Mouse (Mus musculus): ENCODE measurements around the gene Fahd2a. TPM values are rescaled to one million over a fixed set of nuclear protein-coding genes. Genes with fewer than 3 reads are reported as not detected.

The Fahd2a gene
- polyA plus RNA-seq, 1 experiment from 2014 or later = 25.8 TPM

GRCm38 (mm10) chr2:127471281-127471680 lies 26.9 kb upstream of the Fahd2a start:
- WGBS = 90% methylated on average over 8 of the region's 8 CpGs
- Histone ChIP-seq H3K4me3 (ENCODE audit: low read depth, low read length) (no peak overlapping the region), H3K27me3 (ENCODE audit: control insufficient read depth, insufficient read depth, low read length) (no peaks in the 10 kb centered on the region), H3K9ac (ENCODE audit: low read length) (no peak overlapping the region), H3K36me3 (ENCODE audit: control insufficient read depth, insufficient read depth, low read length) (no peaks in the 10 kb centered on the region), H3K4me1 (replicated peaks; ENCODE audit: control insufficient read depth, insufficient read depth, low read length) (no peaks in the 10 kb centered on the region), H3K27ac (ENCODE audit: low read depth, low read length) (no peak overlapping the region), H3K4me2 (ENCODE audit: low read depth, low read length, severe bottlenecking) (no peak overlapping the region), H3K9me3 (ENCODE audit: control insufficient read depth, low read length) (no peaks in the 10 kb centered on the region)
- ATAC-seq (replicated peaks; ENCODE audit: low FRiP score) (no peak), DNase-seq (ENCODE audit: low spot score) (no peak)

GRCm38 (mm10) chr2:127470661-127471060 lies 26.3 kb upstream of the Fahd2a start:
- no peak overlapping the region for H3K9ac ChIP-seq (ENCODE audit: low read length)
- no peaks in the 10 kb centered on the region for H3K4me1 ChIP-seq (replicated peaks; ENCODE audit: control insufficient read depth, insufficient read depth, low read length)
- H3K27me3 ChIP-seq (ENCODE audit: control insufficient read depth, insufficient read depth, low read length) = no peaks in the 10 kb centered on the region
- DNase-seq (ENCODE audit: low spot score) (no peak), ATAC-seq (replicated peaks; ENCODE audit: low FRiP score) (no peak)
- no peak overlapping the region for H3K27ac ChIP-seq (ENCODE audit: low read depth, low read length)
- no peaks in the 10 kb centered on the region for H3K9me3 ChIP-seq (ENCODE audit: control insufficient read depth, low read length)
- H3K4me2 ChIP-seq (ENCODE audit: low read depth, low read length, severe bottlenecking) = no peak overlapping the region
- no peak overlapping the region for H3K4me3 ChIP-seq (ENCODE audit: low read depth, low read length)
- H3K36me3 ChIP-seq (ENCODE audit: control insufficient read depth, insufficient read depth, low read length) = no peaks in the 10 kb centered on the region
- 93% methylated on average over 10 of the region's 10 CpGs for WGBS

DNA sequence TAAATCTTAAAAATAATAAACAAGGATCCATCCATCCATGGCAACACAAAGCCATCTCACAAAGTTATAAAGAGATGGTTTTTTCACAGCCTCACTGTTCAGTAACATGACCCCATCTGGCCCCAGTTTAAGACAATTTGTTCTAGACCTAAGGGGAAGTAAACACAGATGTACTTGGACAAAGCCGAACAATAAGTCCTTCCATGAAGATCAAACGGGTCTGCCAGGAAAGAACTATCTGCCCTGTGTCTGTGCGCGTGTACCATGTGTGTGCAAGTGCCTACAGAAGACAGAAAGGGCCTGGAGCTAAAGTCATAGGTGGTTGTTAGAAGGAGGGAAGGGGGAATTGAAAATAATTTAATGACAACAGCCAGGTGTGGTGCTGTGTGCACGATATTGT lies 25.8 kb upstream of the Fahd2a start:
- 89% methylated on average over 5 of the region's 5 CpGs for WGBS
- H3K9ac ChIP-seq (ENCODE audit: low read length) = no peak overlapping the region
- ATAC-seq (replicated peaks; ENCODE audit: low FRiP score) (no peak), DNase-seq (ENCODE audit: low spot score) (no peak)
- no peaks in the 10 kb centered on the region for H3K4me1 ChIP-seq (replicated peaks; ENCODE audit: control insufficient read depth, insufficient read depth, low read length)
- H3K36me3 ChIP-seq (ENCODE audit: control insufficient read depth, insufficient read depth, low read length) = no peaks in the 10 kb centered on the region
- H3K4me2 ChIP-seq (ENCODE audit: low read depth, low read length, severe bottlenecking) = no peak overlapping the region
- H3K9me3 ChIP-seq (ENCODE audit: control insufficient read depth, low read length) = no peaks in the 10 kb centered on the region
- no peaks in the 10 kb centered on the region for H3K27me3 ChIP-seq (ENCODE audit: control insufficient read depth, insufficient read depth, low read length)
- H3K4me3 ChIP-seq (ENCODE audit: low read depth, low read length) = no peak overlapping the region
- no peak overlapping the region for H3K27ac ChIP-seq (ENCODE audit: low read depth, low read length)

GRCm38 (mm10) chr2:127462314-127462713 lies 17.9 kb upstream of the Fahd2a start:
- ATAC-seq (replicated peaks; ENCODE audit: low FRiP score) (peak; percentile 71), DNase-seq (ENCODE audit: low spot score) (peak; percentile 77)
- Histone ChIP-seq H3K4me2 (ENCODE audit: low read depth, low read length, severe bottlenecking) (no peak overlapping the region), H3K4me1 (replicated peaks; ENCODE audit: control insufficient read depth, insufficient read depth, low read length) (no peaks in the 10 kb centered on the region), H3K27ac (ENCODE audit: low read depth, low read length) (no peak overlapping the region), H3K9ac (ENCODE audit: low read length) (no peak overlapping the region), H3K4me3 (ENCODE audit: low read depth, low read length) (no peak overlapping the region), H3K27me3 (ENCODE audit: control insufficient read depth, insufficient read depth, low read length) (no peaks in the 10 kb centered on the region), H3K9me3 (ENCODE audit: control insufficient read depth, low read length) (no peaks in the 10 kb centered on the region), H3K36me3 (ENCODE audit: control insufficient read depth, insufficient read depth, low read length) (no peaks in the 10 kb centered on the region)
- WGBS = 20% methylated on average over 8 of the region's 8 CpGs

DNA sequence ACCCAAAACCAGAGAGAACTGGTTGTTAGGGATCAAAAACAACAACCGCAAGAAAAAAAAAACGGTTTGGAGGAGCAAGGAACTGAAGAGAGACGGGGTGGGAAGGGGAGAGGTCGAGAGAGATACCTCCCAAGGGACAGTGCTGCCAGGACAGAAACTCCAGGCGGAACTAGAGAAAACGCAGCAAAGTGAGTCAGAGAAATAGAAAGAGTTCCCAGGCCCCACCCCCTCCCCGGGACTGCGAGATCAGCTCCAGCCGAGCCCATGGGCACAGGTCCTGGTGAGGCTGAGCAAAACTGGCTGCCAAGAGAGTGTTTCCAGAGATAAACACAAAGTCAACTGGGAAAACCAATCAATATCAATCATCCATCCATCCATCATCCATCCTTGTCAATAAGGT lies 17.0 kb upstream of the Fahd2a start:
- 54% methylated on average over 9 of the region's 9 CpGs for WGBS
- Histone ChIP-seq H3K27me3 (ENCODE audit: control insufficient read depth, insufficient read depth, low read length) (no peaks in the 10 kb centered on the region), H3K4me1 (replicated peaks; ENCODE audit: control insufficient read depth, insufficient read depth, low read length) (no peaks in the 10 kb centered on the region), H3K36me3 (ENCODE audit: control insufficient read depth, insufficient read depth, low read length) (no peaks in the 10 kb centered on the region), H3K4me2 (ENCODE audit: low read depth, low read length, severe bottlenecking) (no peak overlapping the region), H3K4me3 (ENCODE audit: low read depth, low read length) (no peak overlapping the region), H3K9me3 (ENCODE audit: control insufficient read depth, low read length) (no peaks in the 10 kb centered on the region), H3K9ac (ENCODE audit: low read length) (no peak overlapping the region), H3K27ac (ENCODE audit: low read depth, low read length) (no peak overlapping the region)
- ATAC-seq (replicated peaks; ENCODE audit: low FRiP score) (no peak), DNase-seq (ENCODE audit: low spot score) (no peak)

GRCm38 (mm10) chr2:127459341-127459740 lies 15.0 kb upstream of the Fahd2a start:
- Histone ChIP-seq H3K9ac (ENCODE audit: low read length) (no peak overlapping the region), H3K36me3 (ENCODE audit: control insufficient read depth, insufficient read depth, low read length) (no peaks in the 10 kb centered on the region), H3K9me3 (ENCODE audit: control insufficient read depth, low read length) (no peaks in the 10 kb centered on the region), H3K27ac (ENCODE audit: low read depth, low read length) (no peak overlapping the region), H3K4me2 (ENCODE audit: low read depth, low read length, severe bottlenecking) (no peak overlapping the region), H3K27me3 (ENCODE audit: control insufficient read depth, insufficient read depth, low read length) (0 out of 2 replicates have a peak, but pooled peaks cover under 1% of the 10 kb centered on the region), H3K4me3 (ENCODE audit: low read depth, low read length) (no peak overlapping the region), H3K4me1 (replicated peaks; ENCODE audit: control insufficient read depth, insufficient read depth, low read length) (no peaks in the 10 kb centered on the region)
- DNase-seq (ENCODE audit: low spot score) (no peak), ATAC-seq (replicated peaks; ENCODE audit: low FRiP score) (no peak)
- WGBS = 85% methylated on average over 2 of the region's 2 CpGs

GRCm38 (mm10) chr2:127453764-127454163 lies 9.4 kb upstream of the Fahd2a start:
- no peak overlapping the region for H3K27ac ChIP-seq (ENCODE audit: low read depth, low read length)
- ATAC-seq (replicated peaks; ENCODE audit: low FRiP score) (no peak), DNase-seq (ENCODE audit: low spot score) (peak; percentile 83)
- H3K9ac ChIP-seq (ENCODE audit: low read length) = no peak overlapping the region
- H3K36me3 ChIP-seq (ENCODE audit: control insufficient read depth, insufficient read depth, low read length) = no peaks in the 10 kb centered on the region
- no peak overlapping the region for H3K4me2 ChIP-seq (ENCODE audit: low read depth, low read length, severe bottlenecking)
- 0 out of 2 replicates have a peak, but pooled peaks cover 2% of the 10 kb centered on the region for H3K27me3 ChIP-seq (ENCODE audit: control insufficient read depth, insufficient read depth, low read length)
- no peak overlapping the region for H3K4me3 ChIP-seq (ENCODE audit: low read depth, low read length)
- WGBS = 3% methylated on average over 5 of the region's 5 CpGs
- no peaks in the 10 kb centered on the region for H3K9me3 ChIP-seq (ENCODE audit: control insufficient read depth, low read length)
- no peaks in the 10 kb centered on the region for H3K4me1 ChIP-seq (replicated peaks; ENCODE audit: control insufficient read depth, insufficient read depth, low read length)

DNA sequence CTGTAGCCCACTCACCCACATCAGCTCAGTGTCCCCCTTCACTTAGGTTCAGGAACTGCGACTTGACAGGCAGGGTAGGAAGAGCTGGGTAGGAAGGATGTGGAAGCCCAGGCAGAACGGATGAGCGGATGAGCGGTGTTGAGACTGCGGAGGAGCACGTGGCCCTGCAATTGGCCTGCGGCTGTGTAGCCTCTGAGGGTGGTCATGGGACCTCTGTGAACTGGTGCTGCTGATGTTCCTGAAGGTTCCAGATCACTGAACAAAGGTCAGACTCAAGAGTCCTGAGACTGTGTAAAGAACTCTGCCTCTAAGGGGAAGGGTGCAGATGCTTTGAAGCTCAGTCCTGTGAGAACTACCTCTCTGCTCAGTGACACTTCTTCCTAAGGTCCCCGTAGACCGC lies 8.8 kb upstream of the Fahd2a start:
- DNase-seq (ENCODE audit: low spot score) (no peak), ATAC-seq (replicated peaks; ENCODE audit: low FRiP score) (no peak)
- Histone ChIP-seq H3K27ac (ENCODE audit: low read depth, low read length) (no peak overlapping the region), H3K4me3 (ENCODE audit: low read depth, low read length) (no peak overlapping the region), H3K9me3 (ENCODE audit: control insufficient read depth, low read length) (no peaks in the 10 kb centered on the region), H3K36me3 (ENCODE audit: control insufficient read depth, insufficient read depth, low read length) (no peaks in the 10 kb centered on the region), H3K4me2 (ENCODE audit: low read depth, low read length, severe bottlenecking) (no peak overlapping the region), H3K9ac (ENCODE audit: low read length) (no peak overlapping the region), H3K27me3 (ENCODE audit: control insufficient read depth, insufficient read depth, low read length) (0 out of 2 replicates have a peak, but pooled peaks cover 2% of the 10 kb centered on the region), H3K4me1 (replicated peaks; ENCODE audit: control insufficient read depth, insufficient read depth, low read length) (no peaks in the 10 kb centered on the region)
- 80% methylated on average over 9 of the region's 9 CpGs for WGBS

GRCm38 (mm10) chr2:127451748-127452147 lies 7.4 kb upstream of the Fahd2a start:
- Histone ChIP-seq H3K27me3 (ENCODE audit: control insufficient read depth, insufficient read depth, low read length) (0 out of 2 replicates have a peak, but pooled peaks cover 2% of the 10 kb centered on the region), H3K9ac (ENCODE audit: low read length) (no peak overlapping the region), H3K4me2 (ENCODE audit: low read depth, low read length, severe bottlenecking) (no peak overlapping the region), H3K27ac (ENCODE audit: low read depth, low read length) (no peak overlapping the region), H3K4me3 (ENCODE audit: low read depth, low read length) (no peak overlapping the region), H3K9me3 (ENCODE audit: control insufficient read depth, low read length) (no peaks in the 10 kb centered on the region), H3K36me3 (ENCODE audit: control insufficient read depth, insufficient read depth, low read length) (no peaks in the 10 kb centered on the region), H3K4me1 (replicated peaks; ENCODE audit: control insufficient read depth, insufficient read depth, low read length) (no peaks in the 10 kb centered on the region)
- DNase-seq (ENCODE audit: low spot score) (no peak), ATAC-seq (replicated peaks; ENCODE audit: low FRiP score) (no peak)
- 57% methylated on average over 6 of the region's 6 CpGs for WGBS

All from forebrain, embryonic 11.5 days (tissue).